Mouse (Mus musculus): ENCODE measurements at regions not wholly inside any gene's neighbourhood (a gene's known extent, or its start where the extent isn't known, plus 50 kb on each side); places are given as distances from the start of the nearest gene placed in this dataset.
A peak's percentile ranks its signal among the peaks of the same experiment; 100 is the strongest.
"Not testable (repeated sequence)": the region's sequence is repeated elsewhere in the genome, so short reads cannot be mapped to it uniquely, and the experiment has no call there.

- H3K27ac ChIP-seq (replicated peaks): no peak overlapping the region
- no peaks in the 10 kb centered on the region for H3K27me3 ChIP-seq
- ATAC-seq (ENCODE audit: insufficient number of reproducible peaks, low FRiP score, low TSS enrichment, low read depth): no peak
- no peak overlapping the region for H3K4me2 ChIP-seq (replicated peaks)
- H3K4me3 ChIP-seq (replicated peaks): no peak overlapping the region
- H3K9ac ChIP-seq: no peak overlapping the region
- 61% methylated on average over 6 of the region's 6 CpGs for WGBS
- no peaks in the 10 kb centered on the region for H3K36me3 ChIP-seq
- no peaks in the 10 kb centered on the region for H3K9me3 ChIP-seq (replicated peaks)
- no peaks in the 10 kb centered on the region for H3K4me1 ChIP-seq
Measured at GRCm38 (mm10) chr2:114723971-114724666, 69.4 kb upstream of the Dph6 start.

GRCm38 (mm10) chr2:114727197-114727596, 72.4 kb upstream of the Dph6 start:
- ATAC-seq (ENCODE audit: insufficient number of reproducible peaks, low FRiP score, low TSS enrichment, low read depth): no peak
- no peak overlapping the region for H3K27ac ChIP-seq (replicated peaks)
- no peaks in the 10 kb centered on the region for H3K27me3 ChIP-seq
- no peaks in the 10 kb centered on the region for H3K4me1 ChIP-seq
- H3K4me2 ChIP-seq (replicated peaks): no peak overlapping the region
- 82% methylated on average over 1 of the region's 1 CpGs for WGBS
- H3K36me3 ChIP-seq: no peaks in the 10 kb centered on the region
- no peak overlapping the region for H3K9ac ChIP-seq
- no peak overlapping the region for H3K4me3 ChIP-seq (replicated peaks)
- H3K9me3 ChIP-seq (replicated peaks): no peaks in the 10 kb centered on the region

GRCm38 (mm10) chr2:114734861-114735569, 80.3 kb upstream of the Dph6 start:
- Histone ChIP-seq H3K9me3 (replicated peaks) (no peaks in the 10 kb centered on the region), H3K27me3 (no peaks in the 10 kb centered on the region), H3K4me3 (replicated peaks) (no peak overlapping the region), H3K27ac (replicated peaks) (no peak overlapping the region), H3K9ac (no peak overlapping the region), H3K4me2 (replicated peaks) (no peak overlapping the region), H3K36me3 (no peaks in the 10 kb centered on the region), H3K4me1 (peaks cover 7% of the 10 kb centered on the region; the same call in 1 of the 2 replicates)
- WGBS: 26% methylated on average over 4 of the region's 4 CpGs
- ATAC-seq (ENCODE audit: insufficient number of reproducible peaks, low FRiP score, low TSS enrichment, low read depth): 0 out of 2 replicates have a peak, but pooled peaks have one; percentile 73

- Histone ChIP-seq H3K9me3 (replicated peaks) (no peaks in the 10 kb centered on the region), H3K4me2 (replicated peaks) (no peak overlapping the region), H3K27ac (replicated peaks) (no peak overlapping the region), H3K4me1 (peaks cover 6% of the 10 kb centered on the region; the same call in 1 of the 2 replicates), H3K36me3 (no peaks in the 10 kb centered on the region), H3K9ac (no peak overlapping the region), H3K27me3 (no peaks in the 10 kb centered on the region; the same call in 1 of the 2 replicates), H3K4me3 (replicated peaks) (no peak overlapping the region)
- WGBS: 79% methylated on average over 11 of the region's 11 CpGs
- no peak for ATAC-seq (ENCODE audit: insufficient number of reproducible peaks, low FRiP score, low TSS enrichment, low read depth)
Measured at GRCm38 (mm10) chr2:114739421-114740212, 84.9 kb upstream of the Dph6 start.

GRCm38 (mm10) chr2:114763276-114763675, 108.5 kb upstream of the Dph6 start:
- no peak overlapping the region for H3K4me3 ChIP-seq (replicated peaks)
- H3K4me2 ChIP-seq (replicated peaks): no peak overlapping the region
- H3K36me3 ChIP-seq: no peaks in the 10 kb centered on the region
- 68% methylated on average over 4 of the region's 4 CpGs for WGBS
- no peak overlapping the region for H3K9ac ChIP-seq
- H3K27ac ChIP-seq (replicated peaks): no peak overlapping the region
- ATAC-seq (ENCODE audit: insufficient number of reproducible peaks, low FRiP score, low TSS enrichment, low read depth): no peak
- no peaks in the 10 kb centered on the region for H3K9me3 ChIP-seq (replicated peaks)
- H3K4me1 ChIP-seq: no peaks in the 10 kb centered on the region
- no peaks in the 10 kb centered on the region for H3K27me3 ChIP-seq

GRCm38 (mm10) chr2:114773723-114774122, 119.0 kb upstream of the Dph6 start:
- not testable (repeated sequence) for H3K27me3 ChIP-seq; H3K4me2 ChIP-seq (replicated peaks); H3K27ac ChIP-seq (replicated peaks); H3K4me1 ChIP-seq; H3K9me3 ChIP-seq (replicated peaks); H3K4me3 ChIP-seq (replicated peaks); H3K36me3 ChIP-seq; ATAC-seq (ENCODE audit: insufficient number of reproducible peaks, low FRiP score, low TSS enrichment, low read depth); H3K9ac ChIP-seq
- 76% methylated on average over 6 of the region's 6 CpGs for WGBS

- H3K9ac ChIP-seq: no peak overlapping the region
- H3K9me3 ChIP-seq (replicated peaks): no peaks in the 10 kb centered on the region
- WGBS: 85% methylated on average over 3 of the region's 3 CpGs
Measured at GRCm38 (mm10) chr2:114774278-114774677, 119.5 kb upstream of the Dph6 start.

GRCm38 (mm10) chr2:114775532-114775931, 120.8 kb upstream of the Dph6 start:
- ATAC-seq (ENCODE audit: insufficient number of reproducible peaks, low FRiP score, low TSS enrichment, low read depth): no peak
- H3K9ac ChIP-seq: no peak overlapping the region
- no peak overlapping the region for H3K4me2 ChIP-seq (replicated peaks)
- no peaks in the 10 kb centered on the region for H3K9me3 ChIP-seq (replicated peaks)
- no peaks in the 10 kb centered on the region for H3K36me3 ChIP-seq
- no peaks in the 10 kb centered on the region for H3K4me1 ChIP-seq
- 31% methylated on average over 2 of the region's 2 CpGs for WGBS
- no peak overlapping the region for H3K27ac ChIP-seq (replicated peaks)
- H3K4me3 ChIP-seq (replicated peaks): no peak overlapping the region
- H3K27me3 ChIP-seq: no peaks in the 10 kb centered on the region

More at GRCm38 (mm10) chr2:114774278-114774677, 119.5 kb upstream of the Dph6 start:
- ATAC-seq (ENCODE audit: insufficient number of reproducible peaks, low FRiP score, low TSS enrichment, low read depth): no peak
- Histone ChIP-seq H3K27ac (replicated peaks) (no peak overlapping the region), H3K27me3 (no peaks in the 10 kb centered on the region), H3K4me3 (replicated peaks) (no peak overlapping the region), H3K36me3 (no peaks in the 10 kb centered on the region), H3K4me2 (replicated peaks) (no peak overlapping the region), H3K4me1 (no peaks in the 10 kb centered on the region)

- no peaks in the 10 kb centered on the region for H3K36me3 ChIP-seq
- no peaks in the 10 kb centered on the region for H3K27me3 ChIP-seq
- H3K4me1 ChIP-seq: no peaks in the 10 kb centered on the region
- 50% methylated on average over 2 of the region's 2 CpGs for WGBS
- H3K4me2 ChIP-seq (replicated peaks): no peak overlapping the region
- no peak overlapping the region for H3K27ac ChIP-seq (replicated peaks)
- no peak for ATAC-seq (ENCODE audit: insufficient number of reproducible peaks, low FRiP score, low TSS enrichment, low read depth)
- H3K9me3 ChIP-seq (replicated peaks): no peaks in the 10 kb centered on the region
- H3K4me3 ChIP-seq (replicated peaks): no peak overlapping the region
- H3K9ac ChIP-seq: no peak overlapping the region
Measured at GRCm38 (mm10) chr2:114776176-114776575, 121.4 kb upstream of the Dph6 start.

GRCm38 (mm10) chr2:114782450-114782849, 127.7 kb upstream of the Dph6 start:
- Histone ChIP-seq H3K4me2 (replicated peaks) (no peak overlapping the region), H3K9me3 (replicated peaks) (no peaks in the 10 kb centered on the region), H3K4me1 (peaks cover 5% of the 10 kb centered on the region; the same call in 1 of the 2 replicates), H3K4me3 (replicated peaks) (no peak overlapping the region), H3K27me3 (no peaks in the 10 kb centered on the region), H3K36me3 (no peaks in the 10 kb centered on the region), H3K9ac (no peak overlapping the region), H3K27ac (replicated peaks) (no peak overlapping the region)
- 78% methylated on average over 6 of the region's 6 CpGs for WGBS
- ATAC-seq (ENCODE audit: insufficient number of reproducible peaks, low FRiP score, low TSS enrichment, low read depth): no peak

- Histone ChIP-seq H3K27ac (replicated peaks) (peak overlapping the region; percentile 69), H3K4me2 (replicated peaks) (no peak overlapping the region)
- 0 out of 2 replicates have a peak, but pooled peaks have one; percentile 54 for ATAC-seq (ENCODE audit: insufficient number of reproducible peaks, low FRiP score, low TSS enrichment, low read depth)
Measured at GRCm38 (mm10) chr2:114784191-114784590, 129.4 kb upstream of the Dph6 start.

More at GRCm38 (mm10) chr2:114784191-114784590, 129.4 kb upstream of the Dph6 start:
- Histone ChIP-seq H3K4me3 (replicated peaks) (no peak overlapping the region), H3K36me3 (no peaks in the 10 kb centered on the region), H3K27me3 (no peaks in the 10 kb centered on the region), H3K4me1 (peaks cover 5% of the 10 kb centered on the region; the same call in 1 of the 2 replicates), H3K9me3 (replicated peaks) (no peaks in the 10 kb centered on the region), H3K9ac (no peak overlapping the region)
